Mouse (Mus musculus) brain, embryonic 14.5 days (tissue): ENCODE measurements around the gene Timm22.

ENCODE experiments used
- CTCF ChIP-seq: fragments of 200-500 bp; IDR thresholded peaks from 2 replicates; pipeline ENCODE4 v1.5.1; 2012; ENCODE audit warnings: inconsistent platforms, mild to moderate bottlenecking, moderate library complexity, borderline replicate concordance; ENCODE audit not compliant: insufficient read depth, insufficient read length; ENCODE audit errors: extremely low read depth
- POLR2A ChIP-seq: fragments of 200-500 bp; IDR thresholded peaks from 2 replicates; pipeline ENCODE4 v1.6.1; 2012; ENCODE audit warnings: mild to moderate bottlenecking, inconsistent platforms, borderline replicate concordance; ENCODE audit not compliant: poor library complexity, insufficient read depth, insufficient read length, severe bottlenecking; ENCODE audit errors: extremely low read depth

GRCm38 (mm10) chr11:76429966-76430631 is 23.3 kb downstream of the Timm22 start:
- no peak for TF ChIP-seq CTCF
- TF ChIP-seq POLR2A = no peak
